Mouse (Mus musculus) gastrocnemius, postnatal 14 days (tissue): Measurements from ENCODE around the gene Gmpr. TPM values are rescaled to one million over a fixed set of nuclear protein-coding genes. Genes with fewer than 3 reads are reported as not detected.

ENCODE experiments used
- DNase-seq: peaks from one replicate; pipeline ENCODE4 v3.0.0; 2021; ENCODE audit warnings: mixed read lengths
- intact Hi-C: fragments of 180-260 bp; cut with DNase I; formaldehyde crosslinking; loops from one replicate; pipeline ENCODE4 v1.15.1; 2025; ENCODE audit warnings: low total_unique reads
- total RNA-seq, 2 experiments: library from RNA; stranded (reverse); gene quantifications; 2 replicates each; pipeline ENCODE4 v1.2.3; 2021

Gene Gmpr
- total RNA-seq, 2 experiments from 2014 or later = 135 to 147 TPM

DNA sequence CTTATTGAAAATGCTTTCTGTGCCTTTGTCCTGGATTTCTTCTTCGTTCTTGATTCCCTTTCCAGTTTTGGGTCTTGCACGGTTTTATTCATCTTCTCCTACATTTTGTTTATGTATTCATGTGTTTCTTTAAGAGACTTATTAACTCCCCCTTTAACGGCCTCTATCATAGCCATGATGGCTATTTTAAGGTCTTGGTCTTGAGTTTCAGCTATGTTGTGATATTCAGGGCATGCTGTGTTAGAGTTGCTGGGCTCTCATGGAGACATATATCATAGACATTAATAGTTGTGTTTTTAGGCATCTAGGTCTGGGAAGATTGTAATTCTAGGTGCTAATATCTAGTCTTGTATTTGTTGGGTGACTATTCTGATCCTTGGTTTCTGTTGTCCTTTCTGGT, 8.6 kb upstream of the Gmpr start:
- intact Hi-C loops = no loop called here
- no peak for DNase-seq

DNA sequence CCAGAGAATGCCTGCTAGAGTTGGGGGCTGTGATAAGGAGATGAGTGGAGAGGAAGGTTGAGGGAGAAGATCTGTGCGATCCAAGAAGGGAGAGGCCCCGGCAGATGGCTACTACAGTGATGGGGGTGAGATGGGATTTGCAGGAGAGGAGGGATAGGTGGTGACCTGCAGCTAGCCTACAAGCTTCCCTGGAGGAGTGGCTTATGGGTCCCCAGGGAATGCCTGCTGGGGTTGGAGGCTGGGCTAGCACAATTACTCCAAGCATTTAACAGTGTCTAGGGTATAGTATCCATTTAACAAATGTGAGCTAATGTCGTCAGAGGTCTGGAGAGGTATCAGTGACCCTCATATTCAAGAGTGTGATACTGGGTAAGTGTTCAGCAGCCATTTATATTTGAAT, 7.9 kb upstream of the Gmpr start:
- DNase-seq = no peak
- intact Hi-C loops = no loop called here

DNA sequence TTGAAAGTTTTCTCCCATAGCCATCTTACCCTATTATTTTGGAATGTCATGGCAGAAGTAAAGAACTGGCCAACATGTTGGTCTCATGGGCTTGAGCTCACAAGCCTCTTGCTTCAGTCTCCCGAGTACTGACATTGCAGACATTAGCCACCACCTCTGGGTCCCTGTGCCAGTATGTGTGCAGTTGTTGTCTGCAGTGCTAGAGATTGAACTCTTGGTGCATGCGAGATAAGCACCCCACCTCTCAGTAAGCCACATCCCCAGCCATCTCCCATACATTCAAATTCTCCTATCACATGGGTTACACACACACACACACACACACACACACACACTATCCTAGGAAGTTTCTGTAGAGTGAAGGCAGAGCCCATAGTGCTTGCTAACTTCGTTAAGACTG, 7.3 kb upstream of the Gmpr start:
- no peak for DNase-seq
- intact Hi-C loops = no loop called here

DNA sequence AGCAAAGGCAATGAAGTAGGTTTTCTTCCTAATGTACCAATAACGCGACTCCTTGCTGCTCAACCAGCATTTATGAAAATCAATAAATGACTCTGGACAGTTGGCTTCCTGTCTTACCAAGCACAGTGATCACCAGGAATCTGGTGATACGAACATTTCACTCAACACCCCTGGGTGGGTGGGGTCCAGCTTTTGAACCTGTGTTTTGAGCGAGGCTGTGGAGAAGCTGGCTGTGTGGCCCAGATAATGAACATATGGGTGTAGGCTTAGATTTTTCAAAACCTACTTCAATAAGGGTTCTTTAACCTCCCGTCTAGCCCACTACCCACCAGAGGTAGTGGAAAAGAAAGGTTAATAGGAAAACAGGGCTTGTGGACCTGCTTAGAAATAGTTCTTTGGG, 4.5 kb upstream of the Gmpr start:
- intact Hi-C loops = no loop called here
- no peak for DNase-seq

DNA sequence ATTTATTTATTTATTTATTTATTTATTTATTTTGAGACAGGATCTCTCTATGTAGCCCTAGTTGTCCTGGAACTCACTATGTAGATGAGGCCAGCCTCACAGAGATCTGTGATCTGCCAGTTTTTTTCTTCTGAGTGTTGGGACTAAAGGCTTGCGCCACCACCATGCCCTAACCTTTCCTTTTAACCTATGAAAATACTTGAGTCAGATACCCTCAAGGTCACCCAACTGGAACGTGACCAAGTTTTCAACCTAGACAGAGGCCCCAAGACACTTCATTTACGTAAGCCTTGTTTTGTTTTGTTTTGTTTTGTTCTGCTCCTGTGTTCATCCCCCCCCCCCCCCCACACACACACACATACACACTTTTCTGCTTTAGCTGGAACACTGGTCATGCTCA, 1.7 kb upstream of the Gmpr start:
- no peak for DNase-seq
- intact Hi-C loops = no loop called here

DNA sequence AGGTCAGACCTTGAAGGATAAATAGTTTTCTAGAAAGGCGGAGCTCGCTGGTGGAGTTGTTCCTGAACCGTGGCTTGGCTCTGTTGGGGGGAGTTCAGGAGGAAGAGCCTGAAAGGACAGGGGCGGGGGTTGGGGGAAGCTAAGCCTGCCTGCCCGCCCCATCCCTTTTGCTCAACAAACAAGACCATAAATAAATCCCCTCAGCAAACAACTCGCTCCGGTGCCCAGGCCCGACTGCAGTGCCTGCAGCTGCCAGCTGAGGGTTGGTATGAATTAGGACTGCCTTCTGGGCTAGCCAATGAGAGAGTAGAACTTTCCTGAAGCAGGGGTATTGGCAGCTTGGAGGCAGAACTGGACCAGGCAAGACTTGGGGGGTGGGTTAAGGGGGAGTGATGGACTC, 1.3 kb downstream of the Gmpr start:
- DNase-seq = peak; percentile 69
- intact Hi-C loops = no loop called here

DNA sequence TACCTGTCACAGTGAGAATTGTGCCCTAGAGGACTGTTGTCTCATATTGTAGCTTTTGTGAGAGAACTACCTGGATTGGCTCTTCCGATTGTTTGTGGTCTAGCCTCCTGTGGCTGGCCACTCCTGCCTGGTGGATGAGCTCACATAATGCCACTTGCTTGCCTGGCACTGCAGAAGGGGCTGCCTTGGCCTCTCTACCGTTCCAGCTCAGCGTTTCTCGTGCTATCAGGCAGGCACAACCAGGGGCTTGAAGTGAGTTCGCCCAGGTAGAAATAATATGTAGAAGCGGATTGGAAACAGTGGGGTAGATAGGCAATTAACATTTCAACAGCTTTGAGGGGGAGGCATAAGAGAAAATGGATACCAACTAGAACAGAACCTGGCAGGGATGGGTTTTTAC, 2.1 kb downstream of the Gmpr start:
- intact Hi-C loops = no loop called here
- DNase-seq = no peak

DNA sequence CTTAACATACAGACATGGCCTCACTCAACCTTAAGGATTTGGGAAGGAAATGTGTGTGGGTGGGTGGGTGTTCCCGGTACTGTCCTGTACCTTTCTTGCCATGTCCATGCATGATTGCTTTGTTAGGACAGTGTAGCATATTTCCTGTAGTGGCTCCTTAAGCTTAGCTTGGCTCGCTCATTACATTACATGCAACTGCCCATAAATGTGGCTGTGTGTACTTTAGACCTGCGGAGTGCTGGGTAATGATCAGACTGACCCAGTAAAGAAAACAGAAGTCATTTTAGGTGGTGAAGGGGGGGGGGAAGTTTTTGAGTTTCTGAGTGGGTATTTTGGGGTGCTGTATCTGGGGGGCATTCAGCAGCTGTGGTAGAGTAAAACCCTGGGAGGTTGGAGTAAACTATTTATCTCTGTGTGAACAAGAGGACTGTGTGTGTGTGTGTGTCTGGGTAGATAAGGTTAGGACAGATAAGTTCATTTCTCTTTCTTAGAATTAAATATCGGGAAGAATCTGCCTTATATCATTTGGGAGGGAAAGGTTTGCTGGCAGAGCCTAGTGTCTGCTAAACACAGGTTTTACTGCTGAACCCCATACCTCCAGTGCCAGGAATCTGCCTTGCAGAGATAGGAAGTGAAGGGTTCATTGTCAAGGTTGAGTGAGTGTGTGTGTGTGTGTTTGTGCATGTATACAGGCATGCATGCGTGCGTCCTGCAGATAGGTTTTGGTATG, 4.6 kb downstream of the Gmpr start:
- intact Hi-C loops = no loop called here
- DNase-seq = no peak

DNA sequence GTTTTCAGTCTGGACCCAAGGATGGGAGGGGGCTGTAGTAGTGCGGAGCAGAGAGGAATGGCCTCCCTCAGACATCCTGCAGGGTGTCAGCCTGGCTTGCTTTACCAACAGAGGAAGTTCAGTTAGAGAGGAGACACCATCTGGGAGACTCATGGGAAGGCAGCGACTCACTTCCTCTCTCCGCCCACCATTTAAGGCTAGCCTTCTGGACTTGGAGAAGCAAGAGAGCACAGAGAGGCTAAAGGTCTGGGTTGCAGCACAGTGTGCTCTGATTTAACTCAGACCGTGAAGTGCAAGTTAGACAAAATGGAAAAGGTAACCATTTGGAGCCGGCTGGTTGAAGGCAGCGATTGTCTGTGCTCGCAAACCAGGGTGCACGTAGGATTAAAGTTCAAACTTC, 5.3 kb downstream of the Gmpr start:
- DNase-seq = no peak
- intact Hi-C loops = no loop called here

DNA sequence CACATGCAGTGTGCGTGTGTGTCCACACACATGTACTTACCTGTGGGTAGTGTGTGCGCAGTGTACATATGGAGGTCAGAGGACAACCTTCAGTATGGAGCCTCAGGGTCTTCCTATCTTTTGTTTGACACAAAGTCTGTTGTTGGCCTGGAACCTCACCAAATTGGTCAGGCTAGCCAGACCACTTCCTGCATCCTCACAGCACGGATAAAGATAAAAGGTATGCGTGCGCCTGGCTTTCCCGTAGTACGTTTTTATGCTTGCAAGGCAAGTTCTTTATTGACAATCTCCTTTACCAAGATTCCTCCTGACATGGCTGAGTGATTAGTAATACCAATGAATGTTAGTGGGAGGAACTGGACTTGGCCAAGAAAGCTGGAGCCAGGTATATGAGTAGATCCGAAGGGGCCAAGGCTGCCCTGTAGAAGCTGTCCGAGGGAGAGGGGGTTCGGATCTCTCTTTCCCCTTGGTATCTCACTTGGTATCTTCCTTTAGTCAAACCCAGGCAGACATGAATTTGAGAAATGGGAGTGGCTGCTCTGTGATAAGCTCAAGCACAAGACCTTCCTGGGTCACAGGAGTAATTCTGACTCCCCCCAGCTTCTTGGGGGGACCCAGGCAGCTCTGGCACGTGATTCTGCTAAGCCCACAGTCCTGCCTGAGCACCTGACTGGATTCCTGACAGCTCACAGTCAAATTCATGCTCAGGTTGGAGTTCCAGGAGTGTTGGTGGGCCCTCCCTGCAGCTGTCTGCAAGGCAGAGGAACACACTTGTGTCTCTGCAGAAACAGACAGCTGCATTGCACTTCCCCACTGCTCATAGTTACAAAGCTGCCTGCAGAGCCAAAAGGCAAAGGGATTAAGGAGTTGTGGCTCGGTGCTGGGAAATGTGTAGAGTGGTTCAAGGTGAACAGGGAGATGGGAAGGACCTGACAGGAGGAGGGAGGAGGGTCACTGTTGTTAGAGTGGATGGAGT, 6.1 kb downstream of the Gmpr start:
- DNase-seq = no peak
- intact Hi-C loops = no loop called here

DNA sequence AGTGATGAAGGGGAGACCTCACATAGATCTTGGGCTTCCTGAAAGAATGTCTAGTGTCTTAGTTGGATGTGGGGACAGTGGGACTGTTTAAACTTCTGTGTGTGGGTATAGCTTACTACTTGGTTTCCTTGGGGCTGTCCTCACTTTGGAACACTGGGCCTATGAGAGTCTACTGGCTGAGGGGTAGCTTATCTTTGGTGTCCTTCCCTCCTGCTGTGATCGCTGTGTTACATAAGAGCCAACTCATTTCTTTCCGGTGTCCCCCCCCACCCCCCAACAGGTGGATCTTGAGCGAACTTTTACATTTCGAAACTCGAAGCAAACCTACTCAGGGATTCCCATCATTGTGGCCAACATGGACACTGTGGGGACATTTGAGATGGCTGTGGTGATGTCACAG, 6.9 kb downstream of the Gmpr start:
- intact Hi-C loops = no loop called here
- DNase-seq = no peak

DNA sequence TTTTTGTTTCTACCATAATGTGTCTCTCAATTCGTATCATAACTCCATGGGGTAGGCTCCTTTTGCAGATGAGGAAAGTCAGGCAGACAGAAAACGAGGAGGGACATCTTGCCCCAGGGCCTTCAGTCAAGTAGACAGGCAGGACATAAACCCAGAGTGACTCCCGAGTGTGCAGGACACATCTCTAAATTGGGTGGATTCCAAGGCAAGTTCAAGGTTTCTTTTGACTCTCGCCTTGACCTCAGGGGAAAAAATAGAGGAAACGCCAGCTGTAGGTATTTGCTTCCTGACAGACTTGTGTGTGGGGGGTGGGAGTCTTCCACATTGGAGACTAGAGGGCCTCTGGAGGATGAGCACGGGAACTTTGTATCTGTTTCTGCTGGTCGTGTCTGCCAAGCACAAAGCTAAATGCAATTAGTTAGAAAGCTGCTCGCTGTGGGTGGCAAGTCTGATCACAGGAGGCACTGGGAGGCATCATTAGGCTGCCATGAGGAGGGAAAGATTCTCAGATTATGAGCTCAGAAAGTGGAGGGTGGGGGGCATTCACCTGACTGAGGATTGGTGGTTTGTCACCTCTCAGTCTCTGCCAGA, 7.7 kb downstream of the Gmpr start:
- intact Hi-C loops = no loop called here
- DNase-seq = no peak

DNA sequence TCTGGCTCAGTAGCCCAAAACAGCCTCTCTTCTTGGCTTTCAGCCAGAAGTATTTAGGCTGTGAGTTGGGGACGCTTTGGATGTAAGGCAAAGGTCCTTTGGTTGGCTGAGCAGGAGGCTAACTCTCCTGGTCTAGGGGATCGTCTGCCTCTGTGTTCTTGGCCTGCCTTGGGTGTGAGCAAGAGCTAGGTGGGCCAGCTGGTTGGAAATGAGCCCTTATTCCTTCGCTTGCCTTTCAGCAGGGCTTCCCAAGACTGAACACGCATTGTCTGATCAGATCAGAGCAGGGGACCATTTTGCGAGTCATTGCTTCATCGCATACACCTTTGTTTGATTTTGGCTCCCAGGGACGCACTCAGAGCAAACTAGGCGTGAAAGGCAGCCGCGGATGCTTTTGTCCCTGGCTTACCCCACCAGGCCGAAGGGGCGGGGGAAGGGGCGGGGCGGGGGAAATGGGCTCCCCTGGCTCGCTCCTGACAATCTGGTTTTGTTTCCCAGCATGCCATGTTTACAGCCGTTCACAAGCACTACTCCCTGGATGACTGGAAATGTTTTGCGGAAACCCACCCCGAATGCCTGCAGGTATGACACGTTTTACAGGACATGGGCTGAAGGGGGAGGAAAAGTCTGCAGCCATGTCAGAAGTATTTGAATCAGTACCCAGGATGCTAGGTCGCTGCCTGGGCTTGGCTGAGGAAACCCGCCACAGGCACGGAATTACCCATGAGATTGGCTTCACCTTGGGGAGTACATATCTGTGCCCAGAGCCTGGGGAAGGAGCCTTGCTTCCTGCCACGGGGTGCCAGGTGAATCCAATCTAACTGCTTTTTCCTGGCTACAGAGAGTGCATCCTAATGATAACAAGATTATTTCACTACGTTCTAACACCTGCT, 9.5 kb downstream of the Gmpr start:
- intact Hi-C loops = no loop called here
- DNase-seq = no peak

DNA sequence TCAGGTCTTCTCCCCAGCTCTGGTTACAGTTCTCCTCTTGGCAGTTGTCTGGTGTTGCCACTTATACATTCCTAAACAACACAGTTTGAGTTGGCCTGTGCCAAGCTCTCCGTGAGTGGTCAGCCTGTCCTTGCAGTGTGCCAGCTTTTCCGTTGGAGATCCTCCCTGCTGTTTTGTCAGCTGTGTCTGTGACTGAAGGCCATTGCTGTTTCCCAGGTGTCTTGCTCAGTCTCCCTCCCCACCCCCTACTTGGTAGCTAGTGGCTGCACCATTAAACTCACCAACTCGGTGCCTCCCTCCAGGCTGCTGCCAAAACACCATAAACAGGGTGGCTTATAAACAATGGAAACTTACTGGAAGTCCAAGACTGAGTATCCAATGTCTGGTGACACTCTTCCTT, 17.1 kb downstream of the Gmpr start:
- DNase-seq = no peak
- intact Hi-C loops = no loop called here

DNA sequence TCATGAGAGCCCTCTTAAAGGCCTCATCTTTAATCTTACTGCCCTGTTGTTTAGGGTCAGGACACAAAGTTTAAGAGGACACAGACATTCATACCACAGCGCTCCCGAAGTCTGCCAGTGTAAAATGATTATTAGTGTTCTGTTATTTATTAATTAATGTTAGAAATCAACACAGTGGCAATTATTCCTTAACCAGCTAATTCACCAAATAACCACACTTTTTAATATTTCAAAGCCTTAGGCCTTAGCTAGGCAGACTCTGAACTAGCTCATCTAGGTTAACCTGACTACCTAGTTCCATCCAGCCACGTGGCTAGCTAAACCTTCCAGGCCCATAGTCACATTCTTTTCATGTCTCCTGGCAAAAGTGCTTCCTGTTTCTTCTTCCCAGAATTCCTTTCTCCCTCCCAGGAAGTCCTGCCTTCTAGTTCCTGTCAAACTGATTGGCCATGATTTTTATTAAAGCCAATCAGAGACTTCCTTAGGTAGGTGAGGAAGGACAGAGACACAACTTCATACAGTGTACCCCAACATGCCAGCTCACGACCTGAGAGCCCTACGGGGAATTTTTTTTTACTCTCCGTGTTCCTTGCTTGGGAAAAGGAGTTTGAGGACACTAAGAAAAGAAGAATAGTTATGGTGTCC, 17.7 kb downstream of the Gmpr start:
- intact Hi-C loops = no loop called here
- DNase-seq = no peak

DNA sequence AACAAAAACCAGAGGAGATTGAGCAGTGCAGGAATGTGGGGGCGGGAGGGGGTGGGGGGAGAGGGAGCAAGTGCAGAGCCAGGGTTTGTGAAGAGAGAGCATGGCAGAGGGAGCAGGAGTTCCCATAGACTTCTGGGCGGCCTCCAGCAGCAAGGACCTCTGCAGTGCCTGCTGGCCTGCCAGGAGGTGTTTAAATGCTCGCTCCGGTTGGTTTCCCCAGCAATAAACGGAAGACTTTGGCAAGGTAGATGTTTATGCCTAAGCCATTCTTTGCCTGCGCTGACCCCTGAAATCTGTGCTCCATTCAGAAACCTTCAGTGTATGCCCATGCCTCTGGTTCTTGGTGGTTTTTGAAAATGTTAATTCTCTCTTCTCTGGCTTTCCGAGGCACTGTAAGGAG, 19.0 kb downstream of the Gmpr start:
- DNase-seq = no peak
- intact Hi-C loops = no loop called here

DNA sequence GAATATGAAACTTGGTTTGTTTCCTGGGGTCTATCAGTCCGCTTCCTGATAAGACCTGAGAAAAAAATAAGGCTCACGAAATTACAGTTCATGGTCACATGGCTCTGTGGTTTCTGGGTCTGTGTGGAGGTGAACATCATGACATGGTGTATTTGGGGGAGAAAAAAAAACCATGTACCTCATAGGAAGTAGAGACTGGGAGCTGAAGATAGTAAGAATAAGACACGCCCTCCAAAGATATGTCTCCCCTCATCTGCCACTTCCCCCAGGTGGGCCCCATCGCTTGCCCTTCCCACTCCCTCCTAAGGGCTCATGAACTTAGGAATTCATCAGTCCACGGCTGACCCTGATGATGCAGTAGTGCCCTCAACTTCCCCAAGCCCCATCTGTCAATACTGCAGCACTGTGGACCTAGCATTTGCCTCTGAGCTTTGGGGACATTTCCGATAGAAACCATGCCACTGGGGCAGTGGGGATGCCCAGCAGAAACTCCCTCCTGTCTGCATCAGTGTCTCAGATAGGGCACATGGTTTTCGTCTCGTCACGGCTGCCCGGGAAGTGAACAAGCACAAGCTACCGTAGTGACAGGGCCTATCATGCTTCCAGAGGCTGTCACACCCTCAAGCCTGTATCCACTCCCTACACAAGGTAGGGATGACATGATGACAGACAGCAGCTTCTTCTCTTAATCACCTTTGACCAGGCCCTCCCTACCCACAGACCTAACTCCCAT, 20.2 kb downstream of the Gmpr start:
- intact Hi-C loops = no loop called here
- DNase-seq = no peak

DNA sequence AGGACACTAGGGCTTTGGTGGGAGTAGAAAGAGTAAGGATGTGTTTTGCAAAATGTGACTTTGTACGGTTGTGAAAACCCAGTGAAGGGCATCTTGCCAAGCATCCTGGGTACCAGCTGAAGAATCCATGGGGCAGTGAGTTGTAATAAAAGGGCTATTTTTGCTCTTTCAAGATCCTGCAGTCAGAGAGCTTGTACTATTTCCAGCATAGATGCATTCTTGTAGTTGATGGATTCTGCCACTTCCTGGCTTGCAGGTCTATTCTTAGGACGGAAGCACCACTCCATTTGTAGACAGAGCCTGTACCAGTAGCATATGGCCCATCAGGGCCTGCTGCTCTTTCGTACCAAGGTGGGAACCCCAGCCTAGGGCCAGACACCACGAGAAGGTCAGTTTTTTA, 21.5 kb downstream of the Gmpr start:
- intact Hi-C loops = no loop called here
- DNase-seq = no peak

DNA sequence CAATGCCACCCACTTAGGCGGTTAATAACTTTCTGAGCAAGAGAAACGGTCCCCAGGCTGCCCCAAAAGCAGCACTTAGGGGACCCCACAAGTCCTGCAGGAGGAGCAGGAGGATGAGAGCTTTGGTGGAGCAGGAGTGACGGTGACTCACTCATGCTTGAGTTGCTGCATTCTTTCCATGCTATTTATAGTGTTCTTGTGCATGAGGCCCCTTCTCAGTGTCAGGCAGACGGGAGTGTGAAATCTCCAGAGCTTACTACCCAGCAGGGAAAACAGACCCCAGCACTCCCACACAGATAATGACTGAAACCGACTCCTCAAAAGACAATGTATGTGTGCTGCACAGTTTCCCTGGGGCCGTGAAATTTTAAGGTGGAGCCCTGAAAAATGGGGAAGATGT, 23.5 kb downstream of the Gmpr start:
- intact Hi-C loops = no loop called here
- DNase-seq = no peak
